Mouse (Mus musculus) layer of hippocampus, adult 18-20 months (tissue): ENCODE measurements at regions not wholly inside any gene's neighbourhood (a gene's known extent, or its start where the extent isn't known, plus 50 kb on each side); places are given as distances from the start of the nearest gene placed in this dataset.
"Not testable (repeated sequence)": the region's sequence is repeated elsewhere in the genome, so short reads cannot be mapped to it uniquely, and the experiment has no call there.

Experiments
- DNase-seq, 2 experiments: peaks; one replicate each; pipeline ENCODE4 v3.0.0; 2022; ENCODE audit warnings: low spot score in 2 of 2

DNA sequence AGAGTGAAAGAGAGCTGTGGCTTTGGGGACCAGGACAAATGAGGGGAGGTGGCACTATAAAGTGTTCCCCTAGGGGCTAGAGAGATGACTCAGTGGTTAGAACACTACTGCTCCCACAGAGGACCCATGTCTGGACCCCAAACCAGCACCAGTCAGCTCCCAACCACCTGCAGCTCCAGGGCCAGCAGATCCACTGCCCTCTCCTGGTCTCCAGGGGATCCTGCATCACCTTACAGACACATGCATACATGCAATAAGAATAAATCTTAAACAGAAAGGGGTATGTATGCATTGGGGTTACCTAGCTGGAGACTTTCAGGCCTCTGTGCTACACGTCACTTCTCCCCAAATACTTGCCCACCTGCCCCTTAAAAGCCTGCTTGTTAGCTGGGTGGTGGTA is 93.8 kb upstream of the Zfp706 start:
- no peak for DNase-seq

DNA sequence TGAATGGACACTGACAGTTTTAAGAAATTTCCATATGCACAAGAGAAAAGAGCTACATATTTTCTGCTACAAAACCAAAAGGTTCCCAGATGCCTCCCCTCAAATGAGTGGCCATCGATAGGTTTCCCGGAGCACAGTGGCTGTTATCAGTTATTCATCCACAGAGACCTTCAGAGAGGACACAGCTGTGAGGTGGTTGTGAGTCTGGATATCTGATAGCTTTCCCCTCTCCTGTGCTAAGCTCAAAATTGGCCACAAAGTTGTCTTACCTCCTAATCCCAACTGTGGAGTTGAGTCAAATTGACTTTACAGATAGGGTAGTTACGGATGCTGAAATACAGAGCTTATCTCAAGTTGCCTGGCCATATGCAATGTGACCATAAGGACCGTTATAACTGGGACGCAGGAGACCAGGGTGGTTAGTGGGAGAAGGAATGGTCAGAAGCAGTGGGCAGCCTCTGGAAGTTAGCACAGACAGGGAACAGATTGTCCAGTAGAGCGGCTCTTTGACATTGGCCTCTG is 93.3 kb upstream of the Zfp706 start:
- DNase-seq: no peak

- DNase-seq: peak; percentile 56 to 67
Observed at GRCm38 (mm10) chr15:37099927-37100766, 92.6 kb upstream of the Zfp706 start.

GRCm38 (mm10) chr15:37099176-37099575 is 91.6 kb upstream of the Zfp706 start:
- DNase-seq: no peak

DNA sequence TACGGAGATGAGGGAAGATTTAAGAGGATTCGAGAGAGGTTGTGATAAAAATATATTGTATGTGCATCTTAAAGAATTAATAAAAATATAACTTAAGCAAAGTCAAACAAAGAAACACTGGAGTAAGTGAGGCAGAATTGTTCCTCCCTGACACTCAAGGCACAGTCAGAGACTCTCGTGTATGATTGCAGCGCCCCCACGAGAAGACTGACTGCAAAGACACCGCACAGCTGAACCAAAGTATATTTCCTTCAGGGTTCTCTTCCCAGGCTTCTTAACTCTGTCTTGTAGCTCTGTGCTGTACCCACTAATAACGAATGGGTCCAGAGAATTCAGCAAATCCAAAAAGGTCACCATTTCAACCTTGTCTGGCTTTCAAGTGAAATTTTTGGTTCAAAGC is 89.9 kb upstream of the Zfp706 start:
- no peak for DNase-seq

- not testable (repeated sequence) for DNase-seq
Observed at GRCm38 (mm10) chr15:37091171-37091570, 83.6 kb upstream of the Zfp706 start.

GRCm38 (mm10) chr15:37083726-37084125 is 76.2 kb upstream of the Zfp706 start:
- no peak for DNase-seq

DNA sequence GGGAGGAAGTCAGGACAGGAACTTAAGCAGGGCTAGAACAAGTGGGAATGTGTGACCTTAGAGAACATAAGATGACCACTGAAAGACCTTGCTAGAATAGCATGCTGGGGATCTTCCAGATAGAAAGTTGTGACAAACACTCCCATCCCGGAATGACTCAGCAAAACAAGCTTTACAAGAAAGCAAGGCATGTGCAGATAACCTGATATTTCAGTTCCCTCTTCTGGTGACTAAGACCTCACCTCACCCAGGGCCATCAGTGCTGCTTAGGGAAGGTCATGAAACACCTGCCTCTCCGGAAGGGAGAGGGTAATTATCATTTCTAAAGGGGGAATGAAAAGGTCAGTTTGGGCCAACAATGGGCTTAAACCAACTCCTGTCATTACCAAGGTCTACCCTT is 74.3 kb upstream of the Zfp706 start:
- no peak for DNase-seq

GRCm38 (mm10) chr15:37080931-37081330 is 73.4 kb upstream of the Zfp706 start:
- DNase-seq: no peak

DNA sequence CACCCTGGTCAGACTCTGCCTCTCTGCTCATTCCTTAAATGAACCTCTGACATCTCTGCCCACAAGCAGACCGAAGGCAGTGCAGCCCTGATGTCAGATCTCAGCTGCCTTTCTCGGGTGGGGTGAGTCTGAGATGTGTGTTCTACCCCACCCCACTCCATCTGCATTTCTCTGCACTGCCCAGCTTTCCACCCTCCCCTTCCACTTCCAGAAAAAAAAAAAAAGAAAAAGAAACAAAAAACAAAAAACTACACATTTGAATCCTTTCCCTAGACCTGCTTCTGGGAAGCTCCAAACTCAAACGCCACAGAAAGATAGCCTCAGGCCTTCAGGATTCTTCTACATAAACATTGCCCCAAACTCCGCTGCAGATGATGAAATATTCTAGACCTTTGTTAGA is 72.8 kb upstream of the Zfp706 start:
- no peak for DNase-seq

DNA sequence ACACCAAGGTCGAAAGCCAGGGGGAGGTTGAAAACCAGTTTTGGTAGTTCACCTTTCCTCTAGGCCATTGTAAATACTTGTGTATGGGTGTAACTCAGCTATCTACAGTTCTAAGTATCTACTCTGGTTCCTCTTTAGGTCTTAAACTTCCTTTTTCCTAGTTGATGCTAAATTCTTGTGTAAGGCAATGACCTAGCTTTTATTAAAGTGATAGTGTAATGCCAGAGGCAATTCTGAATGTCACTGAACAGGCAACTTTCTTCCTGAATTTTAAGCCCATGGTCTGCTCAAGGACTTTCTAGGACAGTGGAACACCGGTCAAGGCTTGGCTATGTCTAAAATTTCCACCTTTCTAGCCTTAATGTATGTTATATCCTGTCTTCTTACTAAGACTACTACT is 66.6 kb upstream of the Zfp706 start:
- DNase-seq: not testable (repeated sequence)

DNA sequence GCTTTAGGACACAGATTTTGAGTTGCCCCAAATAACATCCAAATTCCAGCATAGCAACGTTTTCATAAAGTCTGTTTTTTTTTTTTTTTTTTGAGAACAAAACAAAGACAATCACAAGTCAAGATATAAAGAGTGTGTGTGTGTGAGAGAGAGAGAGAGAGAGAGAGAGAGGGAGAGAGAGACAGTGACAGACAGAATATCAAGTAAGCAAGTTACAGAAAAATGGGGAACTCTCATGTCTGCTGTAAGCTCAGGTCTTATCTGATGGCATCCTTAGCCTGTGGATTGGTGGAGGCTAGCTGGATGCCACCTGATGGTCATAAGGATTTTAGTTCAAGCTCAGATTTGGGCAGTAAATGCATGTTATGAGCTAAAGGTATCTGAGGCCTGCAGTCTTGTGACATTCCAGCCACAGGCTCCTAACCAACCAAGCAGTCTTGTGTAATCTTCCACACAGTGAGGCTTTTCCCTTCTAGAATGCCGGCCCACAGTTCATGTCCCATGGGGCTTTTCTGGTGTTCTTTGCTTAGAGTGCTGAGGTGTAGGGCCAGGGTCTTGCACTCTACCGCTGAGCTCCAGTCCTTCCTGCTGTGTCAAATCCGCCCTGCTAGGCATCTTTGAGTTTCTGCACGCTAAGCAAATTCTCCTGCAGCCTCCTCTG is 64.8 kb upstream of the Zfp706 start:
- no peak for DNase-seq

GRCm38 (mm10) chr15:37070188-37070587 is 62.6 kb upstream of the Zfp706 start:
- no peak for DNase-seq

DNA sequence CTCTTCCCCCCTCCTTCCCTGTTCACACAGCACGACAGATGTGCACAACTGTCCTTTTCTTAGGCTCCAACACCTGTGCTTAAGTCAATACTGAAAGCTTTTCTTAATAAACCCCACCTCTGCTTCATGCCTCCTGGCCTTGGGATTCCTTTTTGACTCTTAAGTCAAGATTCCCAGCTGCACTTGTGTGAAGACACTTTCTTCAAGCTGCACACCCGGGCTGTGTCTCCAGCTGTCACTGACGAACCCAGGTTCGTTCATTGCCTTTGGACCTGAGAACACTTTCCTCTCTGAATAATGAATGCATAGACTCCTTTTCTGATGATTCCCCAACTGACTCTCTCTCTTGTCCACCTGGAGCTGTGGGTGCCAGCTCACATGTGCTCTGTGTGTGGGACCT is 59.8 kb upstream of the Zfp706 start:
- DNase-seq: no peak

GRCm38 (mm10) chr15:37065926-37066550 is 58.5 kb upstream of the Zfp706 start:
- no peak for DNase-seq

DNA sequence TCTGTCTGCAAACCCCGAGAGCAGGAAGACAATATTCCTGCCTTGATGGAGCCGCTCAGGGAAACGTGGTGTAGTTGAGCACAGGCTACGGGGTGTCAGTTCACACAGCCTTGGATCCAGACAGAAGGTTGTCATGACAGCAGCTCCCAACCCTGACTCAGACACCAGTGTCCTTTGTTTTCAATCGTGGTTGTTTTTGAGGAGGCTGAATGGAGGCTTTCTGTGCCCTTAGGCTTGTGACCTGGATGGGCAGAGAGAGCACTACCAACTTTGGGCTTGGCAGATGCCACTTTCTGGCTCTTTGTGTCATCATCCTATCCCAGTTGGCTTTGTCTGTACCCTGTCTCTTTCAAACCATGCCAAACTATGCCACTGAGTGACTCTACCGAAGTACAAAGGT is 57.8 kb upstream of the Zfp706 start:
- peak in 1 of 2 experiments; percentile 54 for DNase-seq

GRCm38 (mm10) chr15:37063781-37064383 is 56.3 kb upstream of the Zfp706 start:
- no peak for DNase-seq

DNA sequence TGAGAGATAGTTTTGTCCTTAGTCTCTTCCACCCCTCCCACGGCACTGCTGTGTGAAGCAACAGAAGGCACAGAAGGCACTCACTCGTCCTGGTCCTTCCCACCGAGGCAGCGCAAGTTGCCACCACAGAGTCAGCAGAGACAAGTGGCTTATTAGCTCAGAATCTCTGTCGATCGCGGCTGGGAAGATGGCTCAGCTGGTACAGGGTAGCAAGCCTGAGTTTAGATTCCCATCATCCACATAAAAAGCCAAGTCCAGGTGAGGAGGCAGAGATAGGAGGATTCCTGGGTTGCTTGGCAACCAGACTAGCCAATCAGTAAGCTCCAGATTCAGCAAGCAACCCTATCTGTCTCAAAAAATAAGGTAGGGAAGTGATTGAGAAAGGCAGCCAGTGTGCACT is 55.0 kb upstream of the Zfp706 start:
- peak; percentile 52 to 69 for DNase-seq

DNA sequence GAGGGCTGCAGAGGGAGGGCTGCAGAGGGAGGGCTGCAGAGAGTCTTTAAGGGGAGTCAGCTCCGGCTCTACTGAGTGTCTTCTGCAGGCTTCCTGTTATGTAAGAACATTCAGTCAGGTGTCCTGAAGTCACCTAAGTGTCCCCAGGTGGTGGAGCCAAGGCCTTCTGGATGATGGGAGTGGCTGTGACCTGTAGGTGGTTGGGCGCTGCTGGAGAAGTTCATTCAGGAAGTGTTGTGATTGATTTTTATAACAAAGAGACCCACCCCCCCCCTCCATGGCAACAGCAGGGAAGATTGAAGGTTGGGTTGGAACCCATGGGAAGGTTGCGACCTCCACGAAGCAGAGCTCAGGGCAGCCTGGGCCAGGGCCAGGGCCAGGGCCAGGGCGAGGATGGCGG is 53.9 kb upstream of the Zfp706 start:
- no peak for DNase-seq

GRCm38 (mm10) chr15:37060831-37061230 is 53.3 kb upstream of the Zfp706 start:
- no peak for DNase-seq
